Mouse (Mus musculus): ENCODE measurements around the gene Lyzl4. TPM values are rescaled to one million over a fixed set of nuclear protein-coding genes. Genes with fewer than 3 reads are reported as not detected.

Gene Lyzl4
- polyA plus RNA-seq, 1 experiment from 2014 or later: 0.24 TPM

- 81% methylated on average over 3 of the region's 3 CpGs for WGBS
- H3K9me3 ChIP-seq: no peaks in the 10 kb centered on the region
These were observed 3.0 kb upstream of the Lyzl4 start for GRCm38 (mm10) chr9:121644855-121645254.

GRCm38 (mm10) chr9:121642401-121643181 lies 695 bp upstream of the Lyzl4 start, which contains the start of gene Vipr1:
Gene Vipr1, plus strand, starts transcription at chr9:121642716.
- peaks cover 74% of the 10 kb centered on the region for H3K27me3 ChIP-seq
- WGBS: under 1% methylated on average over 79 of the region's 79 CpGs
- H3K4me1 ChIP-seq (replicated peaks): peaks cover 20% of the 10 kb centered on the region
- H3K27ac ChIP-seq: no peak within 1 kb of the TSS
- H3K9ac ChIP-seq (replicated peaks): peak within 1 kb of the TSS; percentile 63
- peak within 1 kb of the TSS; percentile 87 for H3K4me2 ChIP-seq (replicated peaks)
- peak; percentile 92 for ATAC-seq
- no peaks in the 10 kb centered on the region for H3K36me3 ChIP-seq
- peak within 1 kb of the TSS; percentile 52 for H3K4me3 ChIP-seq (replicated peaks)
- H3K9me3 ChIP-seq: no peaks in the 10 kb centered on the region

More at GRCm38 (mm10) chr9:121644855-121645254, 3.0 kb upstream of the Lyzl4 start:
- Histone ChIP-seq H3K4me3 (replicated peaks) (no peak overlapping the region), H3K9ac (replicated peaks) (no peak overlapping the region), H3K4me1 (replicated peaks) (peaks cover 20% of the 10 kb centered on the region), H3K27ac (no peak overlapping the region), H3K36me3 (no peaks in the 10 kb centered on the region), H3K27me3 (peaks cover 58% of the 10 kb centered on the region), H3K4me2 (replicated peaks) (no peak overlapping the region)
- ATAC-seq: no peak

GRCm38 (mm10) chr9:121641235-121641915 lies 521 bp downstream of the Lyzl4 start:
- Histone ChIP-seq H3K9me3 (no peaks in the 10 kb centered on the region), H3K27me3 (peaks cover 76% of the 10 kb centered on the region), H3K9ac (replicated peaks) (peak overlapping the region; percentile 32; the same call in 1 of the 2 replicates), H3K36me3 (no peaks in the 10 kb centered on the region), H3K4me1 (replicated peaks) (peaks cover 20% of the 10 kb centered on the region), H3K27ac (no peak overlapping the region), H3K4me2 (replicated peaks) (peak overlapping the region; percentile 87), H3K4me3 (replicated peaks) (peak overlapping the region; percentile 52)
- WGBS: 12% methylated on average over 27 of the region's 27 CpGs
- no peak; the same call in 1 of the 2 replicates for ATAC-seq

- Histone ChIP-seq H3K9ac (replicated peaks) (no peak overlapping the region), H3K27me3 (peaks cover 70% of the 10 kb centered on the region), H3K27ac (no peak overlapping the region), H3K4me3 (replicated peaks) (no peak overlapping the region), H3K9me3 (no peaks in the 10 kb centered on the region), H3K4me2 (replicated peaks) (no peak overlapping the region), H3K4me1 (replicated peaks) (peaks cover 20% of the 10 kb centered on the region), H3K36me3 (no peaks in the 10 kb centered on the region)
- ATAC-seq: no peak
- 49% methylated on average over 16 of the region's 16 CpGs for WGBS
These were observed 2.1 kb downstream of the Lyzl4 start for GRCm38 (mm10) chr9:121639790-121640189.

GRCm38 (mm10) chr9:121635835-121636576 lies 5.9 kb downstream of the Lyzl4 start:
- H3K9ac ChIP-seq (replicated peaks): no peak overlapping the region
- no peak for ATAC-seq
- WGBS: 67% methylated on average over 7 of the region's 7 CpGs
- H3K36me3 ChIP-seq: no peaks in the 10 kb centered on the region
- no peak overlapping the region for H3K27ac ChIP-seq
- H3K4me2 ChIP-seq (replicated peaks): no peak overlapping the region
- peaks cover 33% of the 10 kb centered on the region for H3K27me3 ChIP-seq
- H3K4me3 ChIP-seq (replicated peaks): no peak overlapping the region
- H3K9me3 ChIP-seq: no peaks in the 10 kb centered on the region
- no peaks in the 10 kb centered on the region for H3K4me1 ChIP-seq (replicated peaks)

GRCm38 (mm10) chr9:121633306-121633705 lies 8.6 kb downstream of the Lyzl4 start:
- H3K4me1 ChIP-seq (replicated peaks): no peaks in the 10 kb centered on the region
- WGBS: 90% methylated on average over 6 of the region's 6 CpGs
- no peak overlapping the region for H3K9ac ChIP-seq (replicated peaks)
- no peaks in the 10 kb centered on the region for H3K9me3 ChIP-seq
- H3K27ac ChIP-seq: no peak overlapping the region
- H3K4me2 ChIP-seq (replicated peaks): no peak overlapping the region
- 0 out of 2 replicates have a peak, but pooled peaks cover 8% of the 10 kb centered on the region for H3K27me3 ChIP-seq
- no peak overlapping the region for H3K4me3 ChIP-seq (replicated peaks)
- ATAC-seq: no peak
- no peaks in the 10 kb centered on the region for H3K36me3 ChIP-seq

GRCm38 (mm10) chr9:121632891-121633290 lies 9.0 kb downstream of the Lyzl4 start:
- no peak for ATAC-seq
- Histone ChIP-seq H3K27me3 (0 out of 2 replicates have a peak, but pooled peaks cover 6% of the 10 kb centered on the region), H3K4me3 (replicated peaks) (no peak overlapping the region), H3K27ac (no peak overlapping the region), H3K9me3 (no peaks in the 10 kb centered on the region), H3K9ac (replicated peaks) (no peak overlapping the region), H3K4me2 (replicated peaks) (no peak overlapping the region), H3K4me1 (replicated peaks) (no peaks in the 10 kb centered on the region), H3K36me3 (no peaks in the 10 kb centered on the region)
- WGBS: 89% methylated on average over 10 of the region's 10 CpGs

- Histone ChIP-seq H3K4me2 (replicated peaks) (no peak overlapping the region), H3K36me3 (no peaks in the 10 kb centered on the region), H3K27me3 (0 out of 2 replicates have a peak, but pooled peaks cover 3% of the 10 kb centered on the region), H3K27ac (no peak overlapping the region), H3K9me3 (no peaks in the 10 kb centered on the region), H3K9ac (replicated peaks) (no peak overlapping the region), H3K4me1 (replicated peaks) (no peaks in the 10 kb centered on the region), H3K4me3 (replicated peaks) (no peak overlapping the region)
- WGBS: 79% methylated on average over 4 of the region's 4 CpGs
- ATAC-seq: no peak
These were observed 9.9 kb downstream of the Lyzl4 start for GRCm38 (mm10) chr9:121631946-121632345.

- H3K27me3 ChIP-seq: no peaks in the 10 kb centered on the region
- H3K9me3 ChIP-seq: no peaks in the 10 kb centered on the region
- H3K4me1 ChIP-seq (replicated peaks): no peaks in the 10 kb centered on the region
- H3K27ac ChIP-seq: no peak overlapping the region
- WGBS: 93% methylated on average over 1 of the region's 1 CpGs
- no peak for ATAC-seq
- H3K9ac ChIP-seq (replicated peaks): no peak overlapping the region
- H3K4me3 ChIP-seq (replicated peaks): no peak overlapping the region
- no peak overlapping the region for H3K4me2 ChIP-seq (replicated peaks)
- no peaks in the 10 kb centered on the region for H3K36me3 ChIP-seq
These were observed 11.3 kb downstream of the Lyzl4 start for GRCm38 (mm10) chr9:121630627-121631026.

GRCm38 (mm10) chr9:121624920-121625319 lies 17.0 kb downstream of the Lyzl4 start:
- Histone ChIP-seq H3K4me3 (replicated peaks) (no peak overlapping the region), H3K9me3 (no peaks in the 10 kb centered on the region), H3K27me3 (no peaks in the 10 kb centered on the region), H3K4me1 (replicated peaks) (no peaks in the 10 kb centered on the region), H3K9ac (replicated peaks) (no peak overlapping the region), H3K36me3 (no peaks in the 10 kb centered on the region), H3K4me2 (replicated peaks) (no peak overlapping the region), H3K27ac (no peak overlapping the region)
- 86% methylated on average over 2 of the region's 2 CpGs for WGBS
- ATAC-seq: no peak

GRCm38 (mm10) chr9:121623235-121623634 lies 18.7 kb downstream of the Lyzl4 start:
- Histone ChIP-seq H3K27me3 (no peaks in the 10 kb centered on the region), H3K4me2 (replicated peaks) (no peak overlapping the region), H3K4me3 (replicated peaks) (no peak overlapping the region), H3K4me1 (replicated peaks) (no peaks in the 10 kb centered on the region), H3K27ac (no peak overlapping the region), H3K36me3 (no peaks in the 10 kb centered on the region), H3K9me3 (no peaks in the 10 kb centered on the region), H3K9ac (replicated peaks) (no peak overlapping the region)
- no peak for ATAC-seq
- WGBS: 86% methylated on average over 4 of the region's 4 CpGs

- Histone ChIP-seq H3K27ac (no peak overlapping the region), H3K9ac (replicated peaks) (no peak overlapping the region; the same call in 1 of the 2 replicates), H3K4me1 (replicated peaks) (no peaks in the 10 kb centered on the region), H3K9me3 (no peaks in the 10 kb centered on the region), H3K36me3 (no peaks in the 10 kb centered on the region), H3K4me2 (replicated peaks) (no peak overlapping the region), H3K4me3 (replicated peaks) (no peak overlapping the region), H3K27me3 (no peaks in the 10 kb centered on the region)
- ATAC-seq: no peak
- 49% methylated on average over 7 of the region's 7 CpGs for WGBS
These were observed 22.5 kb downstream of the Lyzl4 start for GRCm38 (mm10) chr9:121619441-121619840.
